Mouse (Mus musculus): ENCODE measurements around the gene Olfr1180. TPM values are rescaled to one million over a fixed set of nuclear protein-coding genes. Genes with fewer than 3 reads are reported as not detected.

Olfr1180 gene
- total RNA-seq (2023) = not detected

GRCm38 (mm10) chr2:88419051-88419450, at the start of gene Olfr1180:
Olfr1180 (minus strand) TSS chr2:88419151.

GRCm38 (mm10) chr2:88454567-88454966, 35.6 kb upstream of the Olfr1180 start, which contains the start of gene Olfr1183:
Olfr1183 (plus strand) TSS chr2:88454867.

GRCm38 (mm10) chr2:88449031-88449430, 30.1 kb upstream of the Olfr1180 start, which contains the start of gene Gm13757:
Gm13757 (minus strand) TSS chr2:88449131.

GRCm38 (mm10) chr2:88426071-88426470, 7.1 kb upstream of the Olfr1180 start, which contains the start of gene Olfr1181:
Olfr1181 (minus strand) TSS chr2:88426171.

GRCm38 (mm10) chr2:88406353-88406752, 12.6 kb downstream of the Olfr1180 start, which contains the start of gene Olfr1179:
Olfr1179 (minus strand) TSS chr2:88406453.

GRCm38 (mm10) chr2:88386762-88387161, 32.2 kb downstream of the Olfr1180 start, which contains the start of gene Olfr1178:
Olfr1178 (plus strand) TSS chr2:88387062.

Other genes starting within 250 kb of the Olfr1180 start
- not detected for gene Olfr1168, start 237.3 kb downstream of the Olfr1180 start, total RNA-seq (2023)
- not detected for gene Olfr1170, start 190.8 kb downstream of the Olfr1180 start, total RNA-seq (2023)
- not detected for gene Olfr1173, start 139.3 kb downstream of the Olfr1180 start, total RNA-seq (2023)
- not detected for gene Olfr1174-ps, start 104.0 kb downstream of the Olfr1180 start, total RNA-seq (2023)
- not detected for gene Olfr1175-ps, start 91.9 kb downstream of the Olfr1180 start, total RNA-seq (2023)
- not detected for gene Olfr1176, start 82.4 kb downstream of the Olfr1180 start, total RNA-seq (2023)
- not detected for gene Olfr1177-ps, start 72.7 kb downstream of the Olfr1180 start, total RNA-seq (2023)
- not detected for gene Olfr1178, start 32.1 kb downstream of the Olfr1180 start, total RNA-seq (2023)
- gene Olfr1179, start 12.7 kb downstream of the Olfr1180 start, total RNA-seq (2023) = not detected
- not detected for gene Olfr1181, start 7.0 kb upstream of the Olfr1180 start, total RNA-seq (2023)
- gene Gm13757, start 30.0 kb upstream of the Olfr1180 start, total RNA-seq (2023) = not detected
- gene Olfr1183, start 35.7 kb upstream of the Olfr1180 start, total RNA-seq (2023) = not detected
- not detected for gene Olfr1184, start 64.4 kb upstream of the Olfr1180 start, total RNA-seq (2023)
- not detected for gene Olfr1185-ps1, start 74.2 kb upstream of the Olfr1180 start, total RNA-seq (2023)
- not detected for gene Olfr1186, start 99.4 kb upstream of the Olfr1180 start, total RNA-seq (2023)
- not detected for gene Olfr1188, start 137.8 kb upstream of the Olfr1180 start, total RNA-seq (2023)
- not detected for gene Olfr1189, start 167.3 kb upstream of the Olfr1180 start, total RNA-seq (2023)
- gene Olfr1191-ps1, start 221.4 kb upstream of the Olfr1180 start, total RNA-seq (2023) = 0.09 TPM
- not detected for gene Olfr1192-ps1, start 229.4 kb upstream of the Olfr1180 start, total RNA-seq (2023)